Mouse (Mus musculus) left cerebral cortex, adult 9 months (tissue): ENCODE measurements around the gene Clca3a2.
"Not testable (repeated sequence)": the region's sequence is repeated elsewhere in the genome, so short reads cannot be mapped to it uniquely, and the experiment has no call there.

Experiments used
- DNase-seq, 2 experiments: peaks; one replicate each; pipeline ENCODE4 v3.0.0; 2022; ENCODE audit warnings: low spot score in 2 of 2

Clca3a2 gene

DNA sequence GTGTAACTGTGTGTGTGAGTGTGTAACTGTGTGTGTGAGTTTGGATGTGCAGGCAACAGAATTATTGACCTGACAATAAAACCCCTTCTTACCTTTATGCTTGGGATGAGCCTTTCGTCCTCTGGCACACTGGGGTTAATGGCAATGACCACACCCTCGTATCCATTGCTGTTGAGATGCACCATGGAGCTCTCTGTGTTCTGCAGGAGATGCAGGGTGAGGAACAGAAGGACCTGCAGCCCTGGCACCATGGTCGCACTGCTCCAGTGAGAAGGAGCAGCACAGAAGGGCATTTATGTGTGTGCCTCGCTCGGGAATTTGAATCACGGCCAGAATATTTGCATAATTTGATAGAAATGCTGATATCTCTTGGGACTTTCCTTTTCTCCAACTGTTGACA, at the start of gene Clca3a2:
Gene Clca3a2, minus strand, starts transcription at position 276 of the 400 bp plus-strand sequence.
- not testable (repeated sequence) for DNase-seq

- no peak for DNase-seq
Measured at GRCm38 (mm10) chr3:144849584-144849983, 30.3 kb upstream of the Clca3a2 start.

- not testable (repeated sequence) for DNase-seq
Measured at GRCm38 (mm10) chr3:144849014-144849556, 29.8 kb upstream of the Clca3a2 start, which contains the start of gene Clca3b. Gene Clca3b, minus strand, starts transcription at chr3:144849357.

DNA sequence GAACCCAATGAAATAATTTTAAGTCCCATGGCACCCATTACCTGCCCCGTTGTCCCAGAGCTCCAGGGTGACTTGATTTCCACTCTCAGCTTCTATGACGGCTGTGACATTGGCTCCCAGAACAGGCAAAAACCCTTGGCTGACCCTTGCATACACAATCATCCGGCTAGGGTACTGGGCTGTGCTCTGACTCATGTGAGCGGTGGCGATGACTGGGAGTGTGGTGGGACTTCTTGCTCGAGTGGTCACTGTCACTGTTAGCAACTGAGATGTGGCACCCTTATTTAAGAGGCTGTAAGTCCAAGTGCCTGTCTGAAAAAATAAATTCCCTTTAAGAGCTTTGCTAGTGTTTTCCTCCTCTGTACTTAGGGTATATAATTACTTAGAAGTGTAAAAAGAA, 8.0 kb upstream of the Clca3a2 start:
- DNase-seq, result no peak

- peak; percentile 23 to 91 for DNase-seq
Measured at GRCm38 (mm10) chr3:144825151-144825550, 5.9 kb upstream of the Clca3a2 start.

DNA sequence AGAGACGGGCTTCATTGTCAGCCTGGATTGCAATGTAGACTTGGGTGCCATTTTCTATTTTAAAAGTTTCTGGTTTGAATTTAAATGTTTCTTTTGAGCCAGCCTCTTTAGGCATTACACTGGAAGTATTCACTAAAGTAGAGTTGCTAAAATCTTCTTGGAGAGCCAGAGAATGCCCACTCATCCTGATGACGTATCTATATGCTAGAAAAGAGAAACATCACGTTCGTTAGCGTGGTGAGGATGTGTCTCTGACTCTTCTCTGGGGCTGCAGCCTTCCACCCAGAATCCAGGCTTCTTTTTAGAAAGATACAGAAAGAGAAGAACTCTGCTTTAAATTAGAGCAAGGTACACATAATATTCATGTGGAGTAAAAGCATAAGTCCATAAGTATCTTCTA, 4.0 kb upstream of the Clca3a2 start:
- no peak for DNase-seq

DNA sequence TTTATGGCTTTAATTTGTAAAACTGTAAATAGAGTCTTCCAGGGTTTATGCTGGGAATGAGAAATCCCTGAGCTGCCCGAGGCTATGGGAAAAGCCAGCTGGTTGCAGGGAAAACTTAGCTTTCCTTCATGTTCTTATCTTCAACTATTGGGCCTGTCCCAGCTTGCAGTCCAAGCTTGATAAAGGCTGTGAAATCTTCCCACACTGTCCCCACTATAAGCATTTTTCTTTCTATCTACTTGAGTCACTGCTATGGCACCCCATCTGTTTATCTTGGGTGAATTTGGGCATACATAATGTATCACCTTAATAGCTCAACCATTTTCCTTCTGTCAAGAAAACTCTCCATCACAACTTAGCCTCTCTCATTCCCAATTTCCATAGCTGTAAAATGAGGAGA, 1.3 kb upstream of the Clca3a2 start:
- DNase-seq, result no peak

GRCm38 (mm10) chr3:144813336-144813735, 6.0 kb downstream of the Clca3a2 start:
- not testable (repeated sequence) for DNase-seq

DNA sequence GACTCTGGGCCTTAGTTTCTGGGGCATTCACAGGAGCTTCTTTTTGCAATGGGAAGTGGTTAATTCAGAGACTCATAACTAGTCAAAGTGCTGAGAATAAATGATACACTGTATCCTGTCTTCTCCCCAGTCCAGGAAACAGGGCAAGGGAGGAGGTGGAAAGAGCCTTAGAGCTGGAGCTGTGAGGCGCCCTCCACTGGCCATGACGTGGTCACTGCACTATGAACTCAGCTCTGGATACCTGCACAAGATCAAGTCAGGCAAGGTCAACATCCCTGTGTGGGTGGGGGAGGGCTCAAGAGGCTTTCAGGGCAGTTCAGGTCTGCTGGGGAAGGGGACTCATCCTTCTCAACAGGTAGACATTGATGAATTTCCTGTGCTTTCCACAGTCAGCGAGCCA, 7.5 kb downstream of the Clca3a2 start:
- no peak for DNase-seq

GRCm38 (mm10) chr3:144808153-144808925, 11.0 kb downstream of the Clca3a2 start:
- not testable (repeated sequence) for DNase-seq

- DNase-seq, result not testable (repeated sequence)
Measured at GRCm38 (mm10) chr3:144806626-144807025, 12.7 kb downstream of the Clca3a2 start.

DNA sequence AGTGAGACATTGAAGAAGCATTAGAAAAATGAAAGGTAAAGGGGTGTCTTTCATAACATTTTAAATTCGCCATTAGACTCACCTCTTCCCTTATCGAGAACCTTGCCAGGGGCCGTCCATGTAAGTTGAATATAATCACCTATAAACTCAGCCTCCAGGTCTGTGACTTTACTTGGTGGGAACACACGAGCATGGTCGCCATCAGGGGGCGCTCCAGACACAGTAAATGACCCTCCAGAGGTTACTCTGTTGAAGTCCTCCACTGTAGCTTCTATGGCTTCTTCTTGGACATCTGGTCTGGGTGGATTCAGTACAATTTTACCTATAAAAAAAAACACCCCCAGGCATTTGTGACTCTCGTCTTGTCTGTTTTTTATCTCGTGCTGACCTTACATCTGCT, 17.4 kb downstream of the Clca3a2 start:
- DNase-seq, result no peak

DNA sequence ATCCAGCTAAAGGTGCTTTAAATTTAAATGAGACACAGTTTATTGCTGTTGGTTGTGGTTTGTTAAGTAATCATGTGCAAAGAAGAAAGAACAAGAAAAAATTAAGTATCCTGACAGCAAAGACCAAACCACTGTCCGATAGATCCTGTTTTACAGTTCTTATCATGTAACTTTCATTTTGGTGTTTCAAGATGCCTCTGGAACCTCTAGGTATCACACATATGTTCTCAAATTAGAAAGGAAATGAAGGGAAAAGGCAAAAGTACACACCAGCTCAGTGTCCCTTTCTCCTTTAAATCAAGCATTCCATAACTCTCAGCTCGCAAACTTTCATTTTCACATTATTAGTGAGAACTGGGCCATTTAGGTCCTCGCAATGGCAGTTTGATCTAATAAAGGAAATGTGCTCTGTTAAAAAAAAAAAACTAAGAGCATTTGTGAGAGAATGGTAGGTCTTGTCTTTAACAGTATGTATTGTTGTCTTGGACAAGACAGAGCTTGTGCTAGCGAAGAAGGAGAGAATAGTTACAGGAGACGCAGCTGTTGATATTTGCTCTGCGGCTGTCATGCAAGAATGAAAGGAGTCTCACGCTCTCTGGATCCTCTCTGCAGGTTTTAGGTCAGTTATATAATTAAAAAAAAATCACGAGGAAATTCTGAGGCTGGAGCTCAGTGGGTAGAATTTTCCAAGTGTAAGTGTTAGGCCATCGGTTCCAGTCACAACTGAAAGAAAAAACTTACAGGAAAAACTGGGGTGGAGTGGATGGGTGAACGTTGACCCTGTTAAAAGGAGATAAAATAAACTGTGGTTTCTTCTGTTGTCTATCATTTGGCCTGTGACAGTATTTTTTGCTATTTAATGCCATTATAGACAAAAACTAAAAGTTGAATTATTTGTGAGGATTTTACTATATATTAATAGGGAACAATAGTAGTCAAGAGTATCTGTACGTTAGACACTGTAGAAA, 33.8 kb downstream of the Clca3a2 start:
- DNase-seq, result no peak

DNA sequence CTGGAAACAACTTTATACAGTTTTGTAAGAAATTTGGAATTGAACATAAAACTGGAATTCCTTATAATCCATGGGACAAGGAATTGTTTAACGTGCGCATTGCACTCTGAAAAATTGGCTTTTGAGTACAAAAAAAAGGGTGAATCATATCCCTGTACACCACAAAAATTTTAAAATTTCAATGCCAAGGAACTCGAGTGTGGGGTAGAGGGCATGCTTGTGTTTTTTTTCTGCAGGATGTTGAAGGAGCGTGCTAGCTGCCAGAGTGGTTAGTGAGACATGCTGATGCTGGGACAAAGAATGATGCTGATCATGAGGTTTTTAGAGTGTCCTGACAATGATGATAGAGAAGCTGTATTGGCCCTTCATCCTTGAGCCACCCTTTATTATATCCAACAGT, 54.1 kb downstream of the Clca3a2 start:
- DNase-seq, result no peak

DNA sequence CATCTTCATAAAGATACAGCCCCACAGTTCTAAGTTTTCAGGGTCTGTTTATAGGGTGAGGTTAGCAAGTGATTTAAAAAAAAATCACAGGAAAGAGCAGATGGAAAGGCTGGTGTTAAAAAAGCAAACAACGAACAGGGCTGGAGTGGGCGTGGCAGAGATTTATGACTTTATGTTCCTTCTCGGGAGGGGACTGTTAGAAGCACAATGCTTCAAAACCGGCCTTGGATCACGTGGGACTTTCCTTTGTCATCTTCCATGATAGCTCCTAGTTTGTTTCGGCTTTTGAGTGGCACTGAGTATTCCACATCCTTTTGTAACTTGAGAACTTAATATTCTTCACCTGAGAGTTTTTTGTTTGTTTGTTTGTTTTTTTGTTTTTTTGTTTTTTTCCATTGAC, 57.8 kb downstream of the Clca3a2 start:
- DNase-seq, result no peak

DNA sequence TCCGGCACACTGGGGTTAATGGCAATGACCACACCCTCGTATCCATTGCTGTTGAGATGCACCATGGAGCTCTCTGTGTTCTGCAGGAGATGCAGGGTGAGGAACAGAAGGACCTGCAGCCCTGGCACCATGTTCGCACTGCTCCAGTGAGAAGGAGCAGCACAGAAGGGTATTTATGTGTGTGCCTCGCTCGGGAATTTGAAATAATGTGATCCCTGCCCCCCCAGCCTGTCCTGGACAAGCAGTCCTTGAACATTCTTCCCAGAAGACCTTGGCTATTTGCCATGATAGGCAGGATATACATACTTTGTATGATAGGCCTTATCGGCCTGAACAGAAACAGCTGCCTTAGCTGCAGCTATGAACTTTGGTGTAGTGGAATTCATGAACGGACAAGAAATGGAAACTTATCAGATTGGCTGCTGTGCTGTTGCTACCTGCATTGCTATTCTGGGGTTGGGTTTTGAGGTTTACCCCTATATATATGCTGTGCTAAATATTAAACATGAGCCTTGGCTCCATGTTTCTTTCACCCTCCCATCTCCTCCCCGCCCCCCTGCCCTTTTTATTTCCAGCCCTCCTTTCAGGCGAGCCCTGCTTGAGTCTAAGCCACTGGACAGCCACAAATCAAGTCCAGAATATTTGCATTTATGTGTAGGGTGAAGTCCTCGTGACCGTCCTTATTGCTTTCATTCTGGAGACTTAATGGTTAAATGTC, 58.5 kb downstream of the Clca3a2 start, which contains the start of gene Clca3a1:
Gene Clca3a1, minus strand, starts transcription at position 386 of the 718 bp plus-strand sequence.
- DNase-seq, result no peak

DNA sequence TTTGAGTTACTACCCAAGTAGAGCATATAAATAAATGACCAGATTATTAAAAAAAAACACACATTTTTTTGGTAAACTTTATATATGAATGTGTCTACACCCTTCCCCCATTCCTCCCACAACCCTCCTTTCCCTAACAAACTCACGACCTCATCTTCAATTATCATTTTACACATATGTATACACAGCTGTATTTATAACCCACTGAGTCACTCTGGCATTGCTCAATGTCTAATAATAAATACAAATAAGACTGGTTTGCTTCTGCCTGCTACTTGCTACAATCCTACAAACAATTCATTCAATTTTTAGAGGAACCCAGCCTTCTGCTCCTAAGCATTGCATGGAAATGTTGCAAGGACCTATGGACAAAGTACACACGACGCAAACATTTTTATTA, 59.6 kb downstream of the Clca3a2 start:
- DNase-seq, result no peak

DNA sequence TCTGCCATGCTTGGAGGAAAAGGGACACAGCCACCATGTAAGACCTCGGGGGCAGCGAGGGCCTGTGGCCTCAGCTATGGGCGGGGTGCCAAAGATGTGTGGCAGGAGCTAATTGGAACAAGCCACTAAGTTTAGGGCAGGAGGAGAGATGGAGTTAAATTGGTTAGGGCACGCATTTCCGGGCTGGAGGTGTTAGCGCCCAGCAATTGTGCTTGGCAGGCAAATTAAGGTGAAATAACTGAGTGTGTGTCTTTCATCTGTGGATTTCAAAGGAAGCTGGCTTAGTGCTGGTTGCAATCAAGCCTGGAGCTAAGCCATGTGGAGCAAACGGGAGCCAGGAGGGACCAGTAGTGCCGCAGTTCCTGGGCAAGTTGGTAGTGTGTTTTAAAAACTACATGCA, 63.2 kb downstream of the Clca3a2 start:
- not testable (repeated sequence) for DNase-seq

DNA sequence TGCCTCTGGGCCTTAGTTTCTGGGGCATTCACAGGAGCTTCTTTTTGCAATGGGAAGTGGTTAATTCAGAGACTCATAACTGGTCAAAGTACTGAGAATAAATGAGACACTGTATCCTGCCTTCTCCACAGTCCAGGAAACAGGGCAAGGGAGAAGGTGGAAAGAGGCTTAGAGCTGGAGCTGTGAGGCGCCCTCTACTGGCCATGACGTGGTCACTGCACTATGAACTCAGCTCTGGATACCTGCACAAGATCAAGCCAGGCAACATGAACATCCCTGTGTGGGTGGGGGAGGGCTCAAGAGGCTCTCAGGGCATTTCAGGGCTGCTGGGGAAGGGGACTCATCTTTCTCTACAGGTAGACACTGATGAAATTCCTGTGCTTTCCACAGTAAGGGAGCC, 66.2 kb downstream of the Clca3a2 start:
- no peak for DNase-seq

GRCm38 (mm10) chr3:144749062-144749963, 70.0 kb downstream of the Clca3a2 start:
- DNase-seq, result not testable (repeated sequence)
